Mouse (Mus musculus) neutrophil, adult 5-6 weeks (primary cell): ENCODE measurements around the gene Stk4. TPM values are rescaled to one million over a fixed set of nuclear protein-coding genes. Genes with fewer than 3 reads are reported as not detected.

Experiments used
- ATAC-seq: fragments of 151-379, 151-347 bp; 2 replicates; pipeline ENCODE4 v1.8.0; 2017; ENCODE audit warnings: mild to moderate bottlenecking, moderate TSS enrichment; ENCODE audit not compliant: insufficient number of reproducible peaks, poor library complexity, low FRiP score, severe bottlenecking; ENCODE audit errors: extremely low read depth
- total RNA-seq: library from RNA; stranded (forward); fragments of 200-1000 nt; gene quantifications from 2 replicates; pipeline ENCODE4 v1.2.3, GENCODE M21; 2017

Stk4 gene
- total RNA-seq, 1 experiment from 2014 or later, result 434 TPM

DNA sequence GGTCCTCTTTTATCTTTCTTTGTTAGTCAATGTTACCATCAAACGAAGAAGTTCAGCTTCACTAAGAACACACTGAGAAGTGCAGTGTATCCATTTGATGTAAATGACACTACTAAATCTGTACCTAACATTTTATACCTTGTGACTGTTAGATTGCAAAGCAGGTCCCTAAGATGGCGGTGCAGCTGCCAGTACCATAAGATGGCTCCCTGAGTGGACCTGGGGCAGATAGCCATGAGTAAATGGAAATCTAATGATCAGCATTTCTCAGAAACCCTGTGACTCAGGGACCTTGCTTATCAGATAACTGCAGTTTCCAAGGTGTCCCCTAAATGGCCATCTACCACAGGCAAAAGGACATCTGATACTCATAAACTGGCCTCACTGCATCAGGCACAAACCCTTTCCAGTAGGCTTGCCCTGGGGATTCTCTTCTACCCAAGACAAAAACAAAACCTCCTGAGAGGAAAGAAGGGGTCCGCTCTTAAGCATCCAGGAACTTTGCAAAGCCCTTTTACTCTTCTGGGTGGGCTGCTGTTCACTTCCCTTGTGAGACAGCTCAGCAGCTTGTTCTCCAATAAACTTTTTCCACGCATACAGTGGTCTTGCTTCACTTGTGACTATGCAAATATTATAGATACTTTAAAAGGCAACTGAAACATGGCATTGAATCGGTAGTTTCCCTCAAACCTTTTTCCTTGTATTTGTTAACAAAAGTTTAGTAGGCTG lies 126.0 kb downstream of the Stk4 start:
- ATAC-seq, result no peak

DNA sequence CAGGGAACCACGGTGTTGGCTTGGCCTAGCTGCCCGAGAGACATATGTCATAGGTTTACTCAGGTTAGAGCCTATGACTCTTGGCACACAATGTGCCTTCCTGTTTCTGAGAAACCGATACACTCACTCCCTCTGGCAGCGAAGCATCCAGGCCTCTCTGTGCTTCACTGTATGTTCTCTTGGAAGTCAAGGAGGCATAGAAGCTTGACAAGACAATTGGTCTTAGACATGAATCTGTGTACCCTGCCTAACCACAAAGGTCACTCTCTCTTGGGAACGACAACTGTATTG lies 126.5 kb downstream of the Stk4 start:
- ATAC-seq, result no peak

- ATAC-seq, result no peak
Measured at GRCm38 (mm10) chr2:164199626-164200327, 129.7 kb downstream of the Stk4 start, which contains the start of gene Wfdc15a. Gene Wfdc15a, minus strand, starts transcription at chr2:164200130.

Other genes starting within 250 kb of the Stk4 start
- gene Ccn5, start 249.5 kb upstream of the Stk4 start, total RNA-seq, result not detected in 2 replicates
- gene Kcnk15, start 216.7 kb upstream of the Stk4 start, total RNA-seq, result not detected in 2 replicates
- gene Rims4, start 151.6 kb upstream of the Stk4 start, total RNA-seq, result 0.12 TPM in 1 of 2 replicates, not detected in the other
- gene Ywhab, start 75.4 kb upstream of the Stk4 start, total RNA-seq, result 48.5 and 49.7 TPM in 2 replicates
- gene Pabpc1l, start 44.9 kb upstream of the Stk4 start, total RNA-seq, result 0.37 and 6.4 TPM in 2 replicates
- 63.2 and 77.7 TPM in 2 replicates for gene Tomm34, start 847 bp downstream of the Stk4 start, total RNA-seq
- not detected in 2 replicates for gene Kcns1, start 100.8 kb downstream of the Stk4 start, total RNA-seq
- gene Wfdc5, start 112.4 kb downstream of the Stk4 start, total RNA-seq, result not detected in 2 replicates
- gene Wfdc12, start 120.3 kb downstream of the Stk4 start, total RNA-seq, result not detected in 2 replicates
- gene Wfdc15a, start 129.8 kb downstream of the Stk4 start, total RNA-seq, result not detected in 2 replicates
- gene Wfdc15b, start 151.3 kb downstream of the Stk4 start, total RNA-seq, result not detected in 2 replicates
- not detected in 2 replicates for gene Svs2, start 168.1 kb downstream of the Stk4 start, total RNA-seq
- gene Svs3b, start 186.3 kb downstream of the Stk4 start, total RNA-seq, result not detected in 2 replicates
- gene Svs4, start 208.1 kb downstream of the Stk4 start, total RNA-seq, result not detected in 2 replicates
- gene Svs3a, start 218.9 kb downstream of the Stk4 start, total RNA-seq, result not detected in 2 replicates
- not detected in 2 replicates for gene Svs6, start 246.4 kb downstream of the Stk4 start, total RNA-seq